Mouse (Mus musculus) erythroblast, embryonic 14.5 days (primary cell): Measurements from ENCODE around the gene Scamp2.

Experiments used
- GATA1 ChIP-seq: IDR thresholded peaks from 2 replicates; pipeline ENCODE4 v1.6.1; 2012; ENCODE audit warnings: low read length, inconsistent platforms, mixed read lengths
- TAL1 ChIP-seq: IDR thresholded peaks from 3 replicates; pipeline ENCODE4 v1.6.1; 2012; ENCODE audit warnings: low read length, inconsistent platforms, mixed read lengths

GRCm38 (mm10) chr9:57590726-57591125 lies 30.0 kb downstream of the Scamp2 start:
- TF ChIP-seq GATA1: no peak
- TF ChIP-seq TAL1: no peak
